Mouse (Mus musculus): Measurements from ENCODE around the gene Tmem132c.

The Tmem132c gene

DNA sequence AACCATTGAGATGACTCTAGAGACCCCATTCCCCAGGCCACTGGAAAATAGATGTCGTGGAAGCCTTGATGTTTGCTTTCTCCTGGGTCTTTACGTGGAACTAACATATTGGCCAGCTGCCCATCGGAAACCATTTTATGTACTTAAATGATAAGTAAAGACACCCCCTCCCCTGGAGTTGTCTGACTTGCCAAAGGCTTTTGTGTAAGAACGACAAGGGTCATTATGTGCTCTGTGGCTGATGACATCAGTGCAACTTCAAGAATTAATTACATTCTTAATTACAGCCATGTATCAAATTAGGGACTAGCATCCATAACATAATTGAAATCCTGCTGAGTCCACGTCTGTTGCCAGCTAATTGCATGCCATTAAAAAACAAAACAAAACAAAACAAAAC, 45.3 kb downstream of the Tmem132c start:
- no peak for DNase-seq

DNA sequence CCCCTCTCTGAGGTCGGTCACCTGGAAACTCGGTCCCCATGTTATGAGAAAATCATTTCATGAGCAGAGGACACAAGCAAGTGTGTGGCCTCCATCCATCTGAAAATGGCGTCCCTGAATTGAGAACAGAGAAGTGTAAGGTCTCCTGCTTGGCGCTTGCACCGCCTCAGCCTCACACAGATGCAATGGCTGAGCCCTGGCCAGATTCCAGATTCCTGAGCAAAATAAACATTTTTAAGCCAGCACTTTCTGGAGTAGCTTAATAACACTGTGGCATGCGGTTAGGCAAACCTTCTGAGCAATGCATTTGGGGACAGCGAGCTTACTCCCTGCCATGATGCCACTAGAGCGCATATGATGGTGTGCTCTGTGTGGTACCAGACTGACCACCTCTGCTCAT, 48.1 kb downstream of the Tmem132c start:
- peak; percentile 22 to 29 for DNase-seq

DNA sequence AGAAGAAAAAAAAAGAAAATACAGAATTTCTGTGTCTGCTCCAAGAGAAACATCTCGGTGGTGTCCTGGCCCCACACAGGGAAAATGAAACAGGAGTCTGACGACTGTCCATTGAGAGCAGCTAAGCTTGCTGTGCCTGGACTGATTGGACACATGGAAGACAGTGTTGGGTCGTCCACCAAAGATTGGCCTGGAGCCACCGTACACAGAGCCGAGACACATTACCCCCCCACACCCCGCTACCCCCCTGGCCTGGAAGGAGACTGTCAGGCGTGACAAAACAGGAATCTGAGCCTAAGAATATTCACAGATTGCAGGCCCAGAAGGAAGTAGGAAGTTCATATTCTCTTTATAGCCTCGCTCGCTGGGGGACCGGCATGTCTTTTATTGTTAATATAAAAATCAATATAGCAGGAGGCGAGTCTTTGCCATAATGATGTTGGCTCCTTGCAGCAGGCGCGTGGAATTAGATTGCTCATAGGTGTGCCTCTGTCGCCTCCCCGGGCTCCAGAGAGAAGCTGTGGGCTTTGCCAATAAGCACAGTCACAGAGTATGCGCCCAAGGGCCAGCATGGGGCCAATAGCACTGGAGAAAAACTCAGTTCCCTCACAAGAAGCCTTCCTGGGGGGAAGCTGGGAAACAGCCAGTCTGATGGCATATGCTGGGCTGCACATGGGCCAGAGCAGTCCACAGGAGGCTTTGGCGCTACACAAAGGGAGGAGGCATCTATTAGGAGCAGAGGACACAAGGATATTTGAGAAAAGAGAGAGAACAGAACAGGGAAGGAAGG, 49.0 kb downstream of the Tmem132c start:
- peak; percentile 86 to 94 for DNase-seq

DNA sequence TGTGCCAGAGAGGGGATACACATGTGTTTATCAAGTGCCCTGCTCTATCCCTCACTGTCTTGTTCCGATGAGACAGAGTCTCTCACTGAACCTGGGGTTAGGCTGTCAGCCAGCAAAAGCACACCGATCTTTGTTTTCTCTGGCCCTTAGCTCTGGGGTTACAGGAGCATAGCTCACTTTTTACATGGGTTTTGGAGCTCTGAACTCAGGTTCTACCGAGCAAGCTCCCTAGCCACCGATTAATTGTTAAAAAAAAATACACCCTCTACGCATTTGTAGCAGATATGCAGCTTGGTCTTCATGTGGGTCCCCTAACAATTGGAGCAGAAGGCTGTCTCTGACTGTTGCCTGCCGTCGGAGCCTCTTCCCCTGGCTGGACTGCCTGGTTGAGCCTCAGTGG, 50.0 kb downstream of the Tmem132c start:
- DNase-seq = peak in 1 of 2 experiments; percentile 22

DNA sequence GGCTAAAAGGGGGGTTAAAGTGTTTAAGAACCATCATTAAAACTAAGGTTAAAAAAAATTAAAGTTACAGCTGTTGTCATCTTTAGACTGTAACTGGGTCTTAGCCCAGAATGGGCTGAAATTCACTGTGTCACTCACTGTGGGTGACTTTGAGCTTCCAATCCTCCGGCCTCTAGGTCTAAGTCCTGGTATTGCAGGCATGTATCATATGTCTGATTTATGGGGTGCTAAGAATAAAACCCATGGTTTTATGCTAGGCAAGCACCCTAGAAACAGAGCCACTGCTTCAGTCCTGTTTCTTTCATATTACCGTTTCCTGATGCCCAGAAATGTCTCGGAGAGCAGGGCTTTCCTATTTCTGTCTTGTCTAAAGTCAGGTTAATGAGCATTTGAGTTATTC, 52.1 kb downstream of the Tmem132c start:
- DNase-seq = no peak

DNA sequence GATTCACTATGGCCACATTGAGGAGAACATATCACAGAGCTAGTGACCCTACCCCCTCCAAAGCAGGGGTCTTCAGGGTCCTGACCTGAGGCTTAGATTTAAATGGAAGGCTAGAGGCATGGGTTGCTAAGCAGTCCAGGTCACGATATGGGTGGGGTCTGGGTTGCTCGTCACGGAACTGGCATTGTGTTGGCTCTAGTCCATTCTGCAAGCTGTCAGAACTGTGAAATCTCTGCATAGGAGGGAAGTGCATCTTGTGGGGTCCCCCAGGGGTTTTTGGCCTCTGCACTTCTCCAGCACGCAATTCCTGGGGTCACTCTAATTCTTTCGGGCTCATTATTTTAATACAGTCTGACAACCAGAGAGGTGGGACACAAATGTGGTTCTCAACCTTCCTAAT, 55.9 kb downstream of the Tmem132c start:
- peak in 1 of 2 experiments; percentile 19 for DNase-seq

DNA sequence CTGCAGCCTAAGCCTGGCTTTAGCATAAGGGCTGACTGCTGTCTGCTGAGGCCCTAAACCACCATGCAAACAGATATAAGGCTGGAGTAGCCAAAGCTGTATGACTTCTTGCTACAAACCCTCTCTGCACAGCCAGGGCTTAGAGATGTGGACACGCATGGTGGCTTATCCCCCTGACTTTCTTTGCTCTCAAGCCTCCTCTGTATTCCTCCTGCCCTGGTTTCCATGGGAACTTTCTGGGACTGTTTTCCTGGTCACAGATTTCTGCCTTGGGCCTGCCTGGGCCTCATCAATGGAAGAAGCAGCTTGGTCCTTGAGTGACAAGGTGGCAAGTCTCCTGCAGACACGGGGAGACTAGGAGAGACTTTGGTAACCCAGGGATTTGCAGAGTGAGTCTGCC, 56.5 kb downstream of the Tmem132c start:
- DNase-seq = no peak

DNA sequence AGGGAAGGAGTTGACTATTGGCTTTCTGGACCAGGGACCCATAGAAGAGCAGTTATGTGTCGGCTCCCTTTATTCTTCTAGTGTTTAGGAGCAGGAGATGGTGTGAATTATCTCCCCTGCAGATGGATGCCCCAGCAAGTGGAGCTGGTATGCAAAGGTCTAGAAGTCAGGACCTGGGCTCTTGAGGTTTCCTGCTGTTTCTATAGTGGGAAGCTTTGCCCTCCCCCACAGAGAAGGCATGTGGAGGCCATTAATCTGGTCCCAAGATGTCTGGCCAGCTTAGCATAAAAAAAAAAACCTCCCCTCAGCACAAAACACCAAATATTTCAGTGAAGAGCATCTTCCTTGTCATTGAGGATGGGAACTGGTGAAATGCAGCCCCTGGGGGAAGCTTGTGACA, 57.4 kb downstream of the Tmem132c start:
- DNase-seq = no peak

DNA sequence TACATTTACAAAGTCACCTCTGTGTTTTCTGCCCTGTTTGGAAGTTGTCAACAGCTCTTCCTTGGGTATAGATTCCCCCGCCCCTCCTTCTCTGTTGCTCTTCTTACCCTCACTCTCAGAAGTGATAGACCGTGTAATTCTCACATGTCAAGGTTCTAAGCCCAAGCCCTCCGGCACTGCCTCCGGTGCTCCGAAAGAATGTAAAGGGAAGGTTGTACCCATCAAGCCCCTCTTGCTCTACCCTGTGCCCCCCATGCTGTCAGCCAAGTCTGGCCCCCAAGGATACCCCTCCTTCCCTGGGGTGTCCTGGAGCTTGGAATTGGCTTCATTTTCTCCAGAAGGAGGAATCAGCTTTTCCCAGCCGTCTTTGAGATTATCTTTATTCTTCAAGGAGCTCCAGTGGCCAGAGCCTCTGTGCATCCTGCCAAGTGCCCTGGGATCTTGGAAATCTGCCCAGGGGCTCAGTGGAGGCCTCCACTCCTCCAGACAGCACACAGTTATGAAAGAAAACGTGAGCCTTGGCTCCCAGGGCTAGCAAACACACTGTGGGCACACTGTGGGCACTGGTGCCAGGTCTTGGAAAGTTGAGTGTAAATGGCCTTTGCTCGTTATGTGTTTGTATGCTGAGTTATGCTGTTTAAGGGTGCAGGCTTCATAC, 59.1 kb downstream of the Tmem132c start:
- peak; percentile 90 to 94 for DNase-seq

DNA sequence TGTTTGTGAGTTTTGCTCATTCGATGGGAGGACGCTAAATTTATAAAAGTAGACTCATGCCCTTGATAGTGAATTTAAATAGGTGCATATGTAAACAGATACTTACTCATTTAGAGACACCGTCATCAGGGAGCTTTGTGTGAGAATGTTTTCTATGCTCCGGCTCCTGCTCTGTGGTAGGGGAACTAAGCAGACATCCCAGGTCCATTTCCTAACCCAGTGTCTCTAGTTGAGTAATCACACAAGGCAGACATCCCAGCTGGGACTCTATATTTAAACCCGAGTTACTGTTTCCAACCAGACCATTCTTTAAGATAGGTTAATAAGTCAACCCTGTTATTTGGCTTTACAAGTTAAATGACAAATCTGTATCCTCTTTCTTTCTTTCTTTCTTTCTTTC, 63.7 kb downstream of the Tmem132c start:
- DNase-seq = no peak

DNA sequence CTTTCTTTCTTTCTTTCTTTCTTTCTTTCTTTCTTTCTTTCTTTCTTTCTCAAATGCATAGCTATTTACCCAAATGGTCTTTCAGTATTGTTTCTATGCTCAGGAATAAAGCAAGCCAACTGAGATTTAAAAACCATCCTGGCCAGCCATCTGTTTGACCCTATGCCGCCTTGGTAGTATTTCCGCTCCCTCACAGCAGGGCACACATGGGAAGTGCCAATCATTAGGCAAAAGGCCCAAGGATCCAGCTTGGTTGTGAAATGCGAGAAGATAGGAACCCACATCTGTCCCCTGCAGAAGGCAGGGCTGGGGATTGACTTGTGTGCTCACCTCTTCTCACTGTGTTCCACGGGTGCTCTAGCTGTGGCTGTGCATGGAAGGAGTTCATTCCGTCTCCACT, 64.1 kb downstream of the Tmem132c start:
- peak; percentile 86 to 88 for DNase-seq

DNA sequence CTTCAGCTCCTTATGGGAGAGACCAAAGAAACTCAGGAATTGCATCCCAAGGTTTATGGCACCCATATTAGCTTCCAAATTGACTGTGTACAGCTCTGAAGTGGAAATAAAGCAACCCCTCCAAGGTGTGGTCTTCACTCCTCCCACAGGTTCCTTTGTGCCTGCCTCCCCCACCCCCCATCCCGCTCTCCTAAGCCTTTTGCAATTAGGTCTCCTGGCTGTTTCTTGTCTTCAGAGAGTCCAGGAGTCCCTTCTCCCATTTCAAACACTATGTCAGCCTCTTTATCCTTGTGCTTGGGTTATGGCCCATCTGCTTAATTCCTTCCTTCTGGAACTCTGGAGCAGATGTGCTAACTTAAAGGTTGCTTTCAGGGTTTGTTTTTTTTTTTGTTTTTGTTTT, 65.1 kb downstream of the Tmem132c start:
- no peak for DNase-seq

DNA sequence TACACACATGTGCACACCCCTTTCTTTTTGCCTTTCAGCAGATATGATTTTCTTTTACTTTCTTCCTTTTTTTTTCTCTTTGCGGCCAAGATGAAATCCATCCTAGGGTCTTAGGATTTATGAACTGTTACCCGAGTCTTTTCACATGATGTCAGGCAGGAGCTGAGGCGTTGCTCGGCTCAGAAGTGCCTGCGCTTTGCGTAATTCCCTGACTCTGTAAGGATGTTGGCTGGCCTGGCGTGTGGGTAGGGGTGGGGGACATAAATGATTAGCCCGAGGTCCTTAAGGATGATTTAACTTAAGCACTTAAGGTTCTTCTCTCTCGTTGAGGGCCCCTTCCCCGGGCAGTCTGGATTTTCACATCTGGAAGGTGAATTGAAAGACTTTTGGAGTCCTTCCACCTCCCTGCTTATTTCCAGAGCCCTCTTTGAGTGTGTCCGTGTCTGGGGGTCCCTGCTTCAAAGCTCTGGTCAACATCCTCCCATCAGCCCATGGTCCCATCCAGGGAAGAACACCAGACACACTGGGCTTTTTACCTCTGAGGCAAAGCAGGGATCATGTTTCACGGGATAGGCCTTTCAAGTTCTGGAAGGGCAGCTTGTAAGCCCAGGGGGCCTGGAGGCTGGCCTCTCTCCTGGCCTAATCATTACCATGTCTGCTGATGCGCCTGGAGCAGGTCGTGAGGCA, 68.9 kb downstream of the Tmem132c start:
- no peak for DNase-seq

DNA sequence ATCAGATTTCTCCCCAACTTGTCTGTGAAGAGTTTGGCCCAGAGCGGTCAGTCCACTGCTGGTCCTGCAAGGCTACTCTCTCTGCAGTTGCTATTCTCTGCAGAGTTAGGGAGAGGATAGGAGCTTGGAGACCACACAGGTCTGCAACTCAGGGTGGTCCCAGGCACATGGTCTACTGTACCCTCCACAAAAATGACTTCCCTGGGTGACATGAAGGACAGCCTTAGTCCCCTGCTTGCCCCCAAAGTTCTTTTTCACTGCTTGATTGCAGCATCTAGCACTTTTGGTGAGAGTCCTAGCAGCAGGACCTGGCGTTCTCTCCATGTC, 69.4 kb downstream of the Tmem132c start:
- no peak for DNase-seq

DNA sequence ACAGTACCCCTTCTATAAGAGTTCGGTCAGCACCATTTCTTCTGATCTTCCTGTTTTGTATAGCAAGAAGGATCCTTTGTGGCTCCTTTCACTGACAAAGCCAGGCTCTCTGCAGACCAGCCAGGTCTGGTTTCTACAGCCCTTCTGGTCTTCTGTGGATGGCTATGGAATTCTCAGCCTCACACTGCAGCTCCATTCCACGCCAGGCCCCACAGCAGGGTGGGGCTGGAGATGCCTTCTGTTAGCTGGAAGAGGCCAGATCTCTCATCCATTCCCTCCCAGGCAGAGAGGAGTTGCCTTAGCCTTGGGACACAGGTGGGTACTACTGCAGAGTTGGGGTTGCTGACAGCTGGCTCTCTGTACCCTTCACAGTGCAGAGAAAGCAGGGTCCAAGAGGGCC, 72.0 kb downstream of the Tmem132c start:
- DNase-seq = peak in 1 of 2 experiments; percentile 55

DNA sequence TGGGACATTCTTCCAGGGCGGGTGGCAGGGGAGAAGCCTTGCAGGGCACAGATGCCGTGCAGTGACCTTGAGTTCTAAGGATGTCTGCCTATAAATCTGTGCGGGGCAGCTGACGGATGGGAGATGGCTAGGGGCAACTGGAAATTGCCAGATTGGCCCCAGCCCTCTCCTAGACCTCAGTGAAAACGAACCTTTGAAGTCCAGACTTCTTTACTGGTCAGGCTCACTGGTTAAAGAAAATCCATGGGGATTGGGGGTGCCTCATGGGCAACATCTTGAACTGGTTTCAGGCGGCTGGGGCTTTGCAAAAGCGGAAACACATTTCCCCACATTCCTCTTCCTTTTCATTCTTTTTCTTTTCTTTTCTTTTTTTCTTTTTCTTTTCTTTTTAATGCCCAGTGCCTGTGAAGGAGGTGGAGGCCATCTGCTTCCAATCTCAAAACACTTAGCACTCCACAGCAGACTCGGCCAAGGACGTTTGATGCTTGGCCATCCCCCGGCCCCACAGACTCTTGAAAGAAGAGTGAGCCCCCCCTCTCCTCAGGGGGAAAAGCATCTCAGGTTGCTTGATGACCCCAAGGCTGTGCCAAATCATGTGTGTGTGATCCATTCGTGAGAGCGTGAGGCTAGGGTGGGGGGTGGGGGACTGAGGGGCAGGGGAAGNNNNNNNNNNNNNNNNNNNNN, 77.6 kb downstream of the Tmem132c start:
- DNase-seq = peak in 1 of 2 experiments; percentile 37

DNA sequence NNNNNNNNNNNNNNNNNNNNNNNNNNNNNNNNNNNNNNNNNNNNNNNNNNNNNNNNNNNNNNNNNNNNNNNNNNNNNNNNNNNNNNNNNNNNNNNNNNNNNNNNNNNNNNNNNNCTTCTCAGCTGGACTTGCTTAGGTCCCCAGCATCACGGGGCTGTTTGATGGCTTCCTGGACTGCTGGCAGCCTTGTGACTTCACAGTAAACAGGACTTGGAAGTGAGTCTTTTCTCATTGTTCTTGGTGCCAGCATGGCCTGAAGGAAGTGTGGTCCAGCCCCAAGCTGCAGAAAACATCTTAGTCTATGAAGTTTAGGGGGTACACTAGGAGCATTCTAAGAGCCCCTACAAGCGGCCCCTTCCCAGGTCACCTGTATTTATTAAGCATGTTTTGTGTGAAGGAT, 83.0 kb downstream of the Tmem132c start:
- no peak for DNase-seq

DNA sequence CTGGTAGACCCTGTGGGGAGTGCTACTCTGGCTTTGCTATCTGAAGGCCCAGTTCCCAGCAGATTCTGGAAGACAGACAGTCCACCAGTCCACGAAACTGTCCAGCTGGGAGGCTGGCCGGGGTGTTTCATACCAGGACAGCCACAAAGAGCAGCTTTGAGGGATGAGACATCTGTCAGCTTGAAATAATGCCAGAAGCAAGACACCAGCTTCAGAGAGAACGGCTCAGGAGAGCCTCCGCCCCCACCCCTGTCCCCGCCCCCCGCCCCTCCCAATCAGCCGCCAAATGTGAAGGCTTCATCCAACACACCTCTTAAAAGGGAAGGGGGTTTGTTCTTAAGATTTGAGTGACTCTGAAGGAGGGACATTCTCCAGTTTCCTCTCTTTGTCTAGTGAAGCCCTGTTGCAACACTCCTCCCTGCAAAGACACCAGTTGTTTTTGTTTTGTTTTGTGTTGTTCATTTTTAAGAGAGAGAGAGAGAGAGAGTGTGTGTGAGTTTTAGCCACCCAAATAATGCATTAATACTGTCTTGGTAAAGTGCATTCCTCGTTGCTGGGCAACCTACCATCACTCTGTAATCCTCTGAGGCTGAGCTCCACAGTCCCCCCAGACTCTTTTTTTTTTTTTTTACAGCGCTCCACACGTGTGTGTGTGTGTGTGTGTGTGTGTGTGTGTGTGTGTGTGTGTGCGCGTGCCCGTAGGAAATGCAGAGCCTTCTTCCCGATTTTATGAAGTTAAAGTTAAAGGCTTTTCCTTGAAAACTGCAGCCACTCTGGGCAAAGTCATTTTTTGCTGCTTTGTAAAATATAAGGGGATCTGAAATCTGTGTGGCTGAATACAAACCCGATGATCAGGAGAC, 94.7 kb downstream of the Tmem132c start:
- DNase-seq = peak; percentile 77 to 85

DNA sequence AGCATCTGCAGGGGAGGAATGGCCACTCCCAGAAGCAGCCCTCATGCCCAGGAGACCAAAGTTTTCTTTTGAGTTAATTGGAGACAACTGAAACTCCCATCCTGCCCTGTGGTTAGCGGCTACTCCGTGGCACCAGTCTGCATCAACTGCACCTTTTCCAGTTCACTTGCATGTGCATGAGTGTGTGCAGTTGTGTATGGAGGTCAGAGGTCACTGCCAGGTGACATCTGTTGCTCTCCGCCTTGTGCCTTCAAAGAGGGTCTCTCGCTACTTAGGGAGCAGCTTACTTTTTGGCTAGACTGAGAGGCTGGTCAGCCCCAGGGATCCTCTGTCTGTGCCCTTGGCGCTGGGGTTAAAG, 95.3 kb downstream of the Tmem132c start:
- DNase-seq = no peak

DNA sequence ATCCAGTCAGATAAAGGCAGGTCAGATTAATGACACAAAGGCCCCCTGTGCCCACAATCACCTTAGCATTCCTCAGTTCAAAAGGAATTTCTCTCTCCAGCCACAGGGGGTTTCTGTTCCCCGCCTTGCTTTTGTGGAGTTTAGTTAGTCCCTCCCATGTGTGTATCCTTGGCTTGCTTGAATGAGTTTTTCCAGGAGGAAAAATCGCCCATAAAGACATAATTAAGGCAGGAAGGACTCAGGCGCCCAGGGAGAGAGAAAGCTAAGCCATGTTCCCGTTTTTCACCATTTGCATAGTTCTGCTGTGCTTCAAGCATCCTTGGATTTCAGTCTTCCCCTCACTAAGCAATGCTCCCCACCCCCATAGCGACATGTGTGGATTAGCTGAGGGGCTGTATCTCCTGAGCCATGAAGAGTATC, 97.4 kb downstream of the Tmem132c start:
- DNase-seq = peak; percentile 58 to 64

DNA sequence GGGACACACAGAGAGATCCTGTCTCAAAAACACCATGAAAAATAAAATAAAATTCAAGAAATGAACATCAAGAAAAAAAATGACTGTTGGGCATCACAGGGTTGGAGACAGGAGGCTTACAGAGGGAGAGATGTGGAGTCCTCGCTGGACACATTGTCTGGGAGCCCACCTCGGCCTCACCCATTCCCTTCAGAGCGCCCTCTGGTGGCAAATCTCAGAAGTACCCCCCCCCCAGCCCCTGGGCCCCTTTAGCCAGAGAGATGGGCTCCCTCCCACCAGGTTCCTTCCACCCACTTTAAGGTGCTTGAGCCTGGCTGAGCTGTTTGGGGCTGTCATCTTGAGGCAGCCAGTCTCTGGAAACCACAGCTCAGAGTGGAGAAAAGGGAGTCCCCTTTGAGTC, 99.5 kb downstream of the Tmem132c start:
- DNase-seq = no peak

DNA sequence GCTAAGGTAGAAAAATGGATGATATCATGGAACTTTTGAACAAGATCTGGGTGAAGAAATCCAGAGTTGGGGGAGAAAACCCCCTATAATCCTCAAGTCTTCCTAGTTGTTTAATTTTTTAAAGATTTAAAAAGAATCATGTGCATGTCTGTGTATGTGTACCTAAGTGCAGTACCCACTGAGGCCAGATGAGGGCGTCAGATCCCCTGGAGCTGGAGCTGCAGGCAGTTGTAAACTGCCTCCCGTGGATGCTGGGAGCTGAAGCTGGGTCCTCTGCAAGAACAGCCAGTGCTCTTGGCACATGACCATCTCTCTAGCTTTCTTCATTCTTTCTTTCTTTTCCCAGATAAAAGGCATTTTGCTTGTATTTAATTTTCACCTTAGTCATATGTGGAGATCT, 103.1 kb downstream of the Tmem132c start:
- DNase-seq = no peak

DNA sequence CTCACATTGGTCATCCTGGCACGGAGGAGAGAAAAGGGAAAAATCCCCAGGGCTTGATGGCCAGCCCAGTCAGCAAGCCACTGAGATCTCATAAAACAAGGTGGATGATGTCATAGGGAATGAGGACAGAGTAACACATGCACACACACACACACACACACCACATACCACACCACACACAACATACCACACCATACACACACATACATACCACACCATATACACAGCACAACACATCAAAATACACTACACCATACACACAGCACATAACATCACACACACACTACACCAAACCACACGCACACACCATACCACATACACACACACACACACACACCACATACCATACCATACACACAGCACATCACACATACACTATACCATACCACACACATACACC, 104.8 kb downstream of the Tmem132c start:
- no peak for DNase-seq

Measured in cerebellum, postnatal 10 days (tissue).